Mouse (Mus musculus) urinary bladder, postnatal 4 days (tissue): Measurements from ENCODE around the gene Akt2.

Source experiments
- DNase-seq, 2 experiments: peaks; one replicate each; pipeline ENCODE4 v3.0.0; 2021 to 2022; ENCODE audit warnings: low spot score in 2 of 2

Akt2 gene

DNA sequence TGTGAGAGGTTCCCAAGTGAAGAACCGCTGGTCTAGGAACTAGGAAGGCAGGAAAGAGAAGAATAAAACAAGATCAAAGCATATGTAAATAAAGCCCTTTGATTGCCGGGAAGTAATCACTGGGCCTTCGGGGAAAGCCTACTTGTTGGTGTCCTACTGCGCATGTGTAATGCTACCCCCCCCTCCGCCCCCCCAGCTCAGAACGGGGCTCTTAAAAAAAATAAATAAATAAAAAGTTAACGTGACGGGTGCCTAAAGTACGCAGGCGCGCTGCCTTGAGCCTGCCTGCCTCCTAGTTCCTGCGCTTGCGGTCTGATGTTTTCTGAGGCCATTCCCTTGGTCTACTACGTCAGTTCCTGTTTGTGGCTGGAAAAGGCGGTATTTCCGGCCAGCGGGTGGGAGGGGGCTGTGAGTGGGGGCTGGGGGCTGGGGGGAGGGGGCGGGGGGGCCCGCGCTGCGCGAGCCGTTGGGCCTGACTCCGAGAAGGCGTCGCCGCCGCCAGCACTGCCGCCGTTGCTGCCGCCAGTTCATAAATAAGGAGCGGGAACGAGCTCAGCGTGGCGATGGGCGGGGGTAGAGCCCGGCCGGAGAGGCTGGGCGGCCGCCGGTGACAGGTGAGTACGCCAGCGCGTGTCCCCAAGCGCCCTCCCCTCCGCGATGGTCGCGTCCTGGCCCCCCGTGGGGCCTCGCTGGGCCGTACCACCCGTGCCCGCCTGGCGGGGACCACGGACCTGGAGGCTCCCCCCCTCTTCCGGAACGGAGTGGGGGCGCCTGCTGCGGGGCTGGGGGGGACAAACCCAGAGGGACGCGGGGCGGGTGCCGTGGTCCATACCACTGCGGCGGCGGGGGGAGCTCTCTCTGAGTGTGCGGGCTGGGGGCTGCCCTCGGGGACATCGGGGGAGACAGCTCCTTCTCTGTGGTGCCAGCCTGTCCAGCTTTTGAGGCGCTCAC, at the start of gene Akt2:
Gene Akt2 (plus strand): TSS at position 287 of the 951 bp plus-strand sequence.
- peak; percentile 88 to 89 for DNase-seq

DNA sequence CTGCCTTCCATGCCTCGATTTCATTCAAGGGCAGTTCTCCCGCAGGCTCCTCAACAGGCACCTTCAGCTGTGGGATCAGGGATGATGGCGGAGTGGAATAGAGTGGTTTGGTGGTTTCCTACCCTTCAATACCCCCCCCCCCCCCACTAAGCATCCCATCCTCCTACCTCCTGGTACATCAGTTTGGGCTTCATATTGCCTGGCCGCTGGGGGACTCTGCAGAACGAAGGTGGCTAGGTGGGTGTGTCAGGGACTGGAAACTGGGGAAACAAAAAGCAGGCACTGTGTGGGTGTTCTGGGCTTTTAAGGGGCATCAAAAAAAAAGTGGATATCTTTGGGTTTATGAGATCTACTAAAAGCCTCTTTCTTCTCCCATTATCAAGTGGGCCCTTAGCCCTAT, 49.4 kb upstream of the Akt2 start:
- no peak for DNase-seq

- DNase-seq = peak; percentile 81 to 87
These were observed 48.8 kb upstream of the Akt2 start for GRCm38 (mm10) chr7:27542392-27543033.

GRCm38 (mm10) chr7:27543065-27543464, 48.3 kb upstream of the Akt2 start:
- DNase-seq = no peak

GRCm38 (mm10) chr7:27543851-27544250, 47.5 kb upstream of the Akt2 start:
- no peak for DNase-seq

DNA sequence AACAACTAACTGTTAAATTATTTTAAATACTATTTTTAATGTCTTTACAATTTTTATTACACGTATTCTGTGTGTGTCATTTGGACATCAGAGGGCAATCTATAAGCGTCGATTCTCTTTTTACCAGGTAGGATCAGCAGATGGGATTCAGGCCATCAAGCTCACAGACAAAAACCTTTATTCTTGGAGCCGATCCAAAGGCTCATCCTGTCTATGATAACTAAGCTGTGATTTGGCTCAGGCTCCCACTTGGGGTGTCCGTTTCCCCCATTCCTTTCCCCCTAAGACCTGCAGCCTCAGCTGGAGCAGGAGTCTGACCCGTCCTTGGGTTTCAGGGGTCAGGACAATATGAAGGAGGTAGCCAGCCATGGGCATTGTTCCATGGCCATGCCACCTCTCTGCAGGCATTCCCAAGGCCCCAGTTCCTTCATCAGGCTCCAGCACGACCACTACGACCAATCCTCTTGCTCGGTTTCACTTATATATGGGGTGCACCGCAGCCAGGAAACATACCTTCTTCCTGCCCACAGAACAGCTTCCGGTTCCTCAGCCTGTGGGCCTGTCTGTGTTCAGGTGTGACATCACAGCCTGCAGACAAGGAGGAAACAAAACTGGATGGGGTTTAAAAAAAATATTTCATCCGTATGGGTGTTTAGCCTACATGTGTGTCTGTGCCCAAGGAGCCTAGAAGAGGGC, 46.5 kb upstream of the Akt2 start:
- DNase-seq = no peak

DNA sequence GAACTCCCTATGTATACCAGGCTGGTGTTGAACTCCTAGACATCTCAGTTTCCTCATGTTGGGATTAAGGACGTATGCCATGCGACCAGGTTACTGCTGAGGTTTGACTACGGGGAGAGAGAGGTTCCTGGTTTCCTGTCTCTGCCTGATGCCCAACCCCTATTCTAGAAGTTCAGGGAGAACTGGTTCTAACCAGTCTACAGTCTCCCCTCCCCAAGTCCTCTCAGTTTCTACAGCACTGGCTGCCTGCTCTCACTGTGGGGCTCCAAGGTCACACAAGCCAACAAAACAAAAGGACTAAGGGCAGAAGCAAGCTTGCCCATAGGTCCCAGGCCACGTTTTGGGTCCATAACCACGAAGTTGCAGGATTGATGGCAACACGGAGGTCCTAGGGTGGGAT, 41.8 kb upstream of the Akt2 start:
- no peak for DNase-seq

- DNase-seq = no peak
These were observed 39.3 kb upstream of the Akt2 start for GRCm38 (mm10) chr7:27552070-27552469.

DNA sequence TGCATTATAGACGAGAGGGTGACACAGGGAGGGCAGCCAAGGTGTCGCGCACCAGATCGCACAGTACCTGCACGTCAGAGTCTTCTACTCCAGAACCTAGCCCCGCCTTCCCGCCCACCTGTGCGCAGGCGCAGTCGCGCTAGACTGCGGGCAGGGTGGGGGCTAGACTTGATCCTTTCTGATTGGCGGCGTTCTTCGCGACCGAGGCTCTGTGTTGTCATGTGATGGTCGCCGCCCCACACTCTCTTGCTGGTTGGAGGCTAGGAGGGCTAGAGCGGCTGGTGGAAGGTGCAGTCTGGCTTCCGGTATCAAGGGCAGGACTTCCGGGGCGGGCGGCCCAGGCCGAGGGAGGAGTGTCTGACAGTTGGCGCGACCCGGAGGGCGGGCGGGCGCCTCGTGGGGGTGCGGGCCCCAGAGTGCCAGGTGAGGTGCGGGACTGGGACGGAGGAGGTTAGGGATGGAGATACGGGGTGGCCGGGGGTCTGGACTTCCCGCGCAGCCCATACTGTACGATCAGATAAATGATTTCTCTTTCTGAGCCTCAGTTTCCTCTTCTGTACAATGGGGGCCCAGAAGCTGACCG, 38.3 kb upstream of the Akt2 start, which contains the start of the genes Pld3 and 2310022A10Rik:
Gene Pld3 (minus strand): TSS at position 288 of the 583 bp plus-strand sequence.
Gene 2310022A10Rik (plus strand): TSS at position 303 of the 583 bp plus-strand sequence.
- DNase-seq = peak; percentile 94 to 95

DNA sequence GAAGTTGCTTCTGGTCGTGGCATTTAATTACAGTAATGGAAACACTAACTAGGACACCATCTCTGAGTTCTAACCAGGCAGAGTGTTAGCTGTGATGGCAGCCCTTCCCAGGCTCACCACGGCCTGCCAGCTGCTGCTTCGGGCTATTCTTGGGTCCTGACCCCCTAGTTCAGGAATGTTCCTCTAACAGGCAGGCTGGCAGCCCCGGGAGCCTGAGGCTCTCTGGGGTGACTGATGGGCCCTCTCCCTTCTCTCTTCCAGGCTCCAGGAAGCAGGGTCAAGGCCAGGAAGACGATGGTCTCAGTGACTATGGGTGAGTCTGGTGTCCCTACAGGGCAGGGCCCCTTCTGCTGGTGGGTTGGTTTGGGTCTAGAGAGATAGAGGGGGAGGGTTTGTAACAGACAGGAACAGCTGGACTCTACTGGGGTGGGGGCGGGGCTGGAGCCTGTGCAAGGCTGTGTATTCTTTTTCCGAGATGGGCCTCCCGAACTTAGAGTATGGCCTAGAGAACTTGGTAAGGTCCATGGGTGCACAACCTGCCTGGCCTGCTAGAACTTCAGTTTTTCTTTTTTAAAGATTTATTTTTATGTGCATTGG, 31.0 kb upstream of the Akt2 start:
- DNase-seq = no peak

DNA sequence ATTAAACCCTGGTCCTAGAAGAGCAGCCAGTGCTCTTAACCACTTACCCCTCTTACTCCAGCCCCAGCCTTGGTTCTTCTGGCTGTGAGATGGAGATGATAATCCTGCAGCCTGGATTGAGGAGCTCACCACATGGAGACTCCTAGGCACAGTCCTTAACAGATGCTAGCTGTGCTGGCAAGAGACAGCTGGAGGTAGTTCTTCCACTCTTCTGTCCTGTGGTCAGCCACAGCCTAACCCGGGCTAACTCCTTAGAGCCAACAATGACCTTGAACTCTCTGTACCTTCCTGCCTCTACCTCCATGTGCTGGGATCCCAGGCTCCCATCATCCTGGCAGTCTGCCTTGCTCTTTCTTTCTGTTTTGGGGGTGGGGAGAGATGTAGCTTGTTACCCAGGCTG, 30.4 kb upstream of the Akt2 start:
- no peak for DNase-seq

- DNase-seq = peak in 1 of 2 experiments; percentile 34
These were observed 21.6 kb upstream of the Akt2 start for GRCm38 (mm10) chr7:27569580-27570224.

GRCm38 (mm10) chr7:27572133-27572532, 19.2 kb upstream of the Akt2 start:
- DNase-seq = no peak

GRCm38 (mm10) chr7:27574124-27574880, 17.1 kb upstream of the Akt2 start:
- no peak for DNase-seq

GRCm38 (mm10) chr7:27576914-27577313, 14.4 kb upstream of the Akt2 start:
- no peak for DNase-seq

- DNase-seq = no peak
These were observed 13.8 kb upstream of the Akt2 start for GRCm38 (mm10) chr7:27577589-27577988.

DNA sequence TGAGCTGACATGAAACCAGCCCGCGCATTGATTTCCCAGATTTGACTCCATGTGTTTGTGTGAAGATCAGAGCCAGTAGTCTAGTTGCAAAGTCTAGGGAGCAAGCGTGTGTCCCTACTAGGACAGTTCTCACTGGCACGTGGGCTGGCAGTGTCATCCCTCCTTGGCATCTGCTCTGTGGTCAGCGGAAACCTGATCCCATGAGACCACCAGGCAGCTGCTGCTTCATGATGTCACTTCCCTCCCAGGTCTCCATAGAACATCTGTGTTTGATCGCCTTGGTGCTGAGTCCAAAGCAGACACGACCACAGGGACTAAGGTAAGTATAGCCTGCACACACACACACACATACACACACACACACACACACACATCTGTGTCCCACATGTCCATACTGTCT, 12.9 kb upstream of the Akt2 start:
- DNase-seq = no peak

DNA sequence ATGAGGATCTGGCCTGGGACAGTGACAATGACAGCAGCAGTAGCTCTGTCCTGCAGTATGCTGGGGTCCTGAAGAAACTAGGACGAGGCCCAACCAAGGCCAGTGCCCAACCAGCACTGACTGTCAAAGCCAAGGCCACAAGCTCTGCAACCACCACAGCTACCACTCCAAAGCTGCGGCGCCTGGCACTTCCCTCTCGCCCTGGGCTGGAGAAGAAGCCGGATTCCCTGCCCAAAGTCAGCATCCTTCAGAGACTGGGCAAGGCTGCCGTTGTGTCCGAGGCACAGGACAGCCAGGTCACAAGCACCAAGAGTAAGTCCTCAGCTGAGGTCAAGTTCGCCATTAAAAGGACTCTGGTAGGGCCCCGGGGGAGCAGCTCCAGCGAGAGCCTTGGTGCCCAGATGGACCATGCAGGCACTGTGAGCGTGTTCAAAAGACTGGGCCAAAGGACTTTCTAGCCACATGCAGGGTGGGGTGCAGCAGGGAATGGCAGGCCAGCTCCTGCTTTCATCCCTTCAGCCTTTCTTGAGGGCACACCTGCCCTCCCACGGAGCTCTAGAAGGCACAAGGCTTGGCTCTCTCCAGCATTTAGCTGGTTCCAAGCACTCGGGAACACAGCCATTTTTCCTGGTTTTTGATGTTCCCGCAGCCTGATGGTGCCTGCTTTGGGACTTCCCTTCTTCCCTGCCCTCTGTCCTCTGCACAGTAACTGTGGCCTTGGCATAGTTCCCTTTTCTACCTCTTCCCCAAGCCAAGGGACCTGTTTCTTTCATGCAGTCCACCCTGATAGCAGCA, 10.8 kb upstream of the Akt2 start:
- DNase-seq = no peak

- DNase-seq = no peak
These were observed 4.5 kb upstream of the Akt2 start for GRCm38 (mm10) chr7:27586861-27587260.
